Mouse (Mus musculus): ENCODE measurements around the gene Bglap2. TPM values are rescaled to one million over a fixed set of nuclear protein-coding genes. Genes with fewer than 3 reads are reported as not detected.
"Not testable (repeated sequence)": the region's sequence is repeated elsewhere in the genome, so short reads cannot be mapped to it uniquely, and the experiment has no call there.

Bglap2 gene
- 2.2 TPM in 1 of 2 replicates, not detected in the other for polyA plus RNA-seq (2015; fragmentation: Nextera tagmentation; extraction: Ambion mirVana)

DNA sequence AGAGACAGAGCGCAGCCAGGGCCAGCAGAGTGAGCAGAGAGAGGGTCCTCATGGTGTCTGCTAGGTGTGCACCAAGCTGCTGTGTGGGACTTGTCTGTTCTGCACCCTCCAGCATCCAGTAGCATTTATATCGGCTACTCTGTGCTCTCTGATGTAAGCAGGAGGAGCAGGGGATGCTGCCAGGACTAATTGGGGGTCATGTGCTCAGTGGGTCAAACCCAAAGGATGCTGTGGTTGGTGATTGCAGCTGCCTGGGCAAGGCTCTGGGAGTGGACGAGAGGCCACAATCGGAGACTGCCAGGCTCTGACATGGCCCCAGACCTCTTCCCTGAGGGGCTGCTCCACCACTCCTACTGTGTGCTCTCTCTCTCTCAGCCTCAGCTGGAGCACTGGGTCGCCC is at the start of gene Bglap2:
TSS of gene Bglap2 (minus strand) at position 101 of the 400 bp plus-strand sequence.
- not testable (repeated sequence) for H3K27me3 ChIP-seq (replicated peaks; ENCODE audit: control insufficient read depth, insufficient read depth, low read length); H3K9ac ChIP-seq (replicated peaks; ENCODE audit: low read depth, low read length); H3K4me3 ChIP-seq (replicated peaks; ENCODE audit: low read length); H3K4me2 ChIP-seq (ENCODE audit: low read length); H3K9me3 ChIP-seq (ENCODE audit: control insufficient read depth, low read length); H3K27ac ChIP-seq (ENCODE audit: low read length); H3K36me3 ChIP-seq (ENCODE audit: control insufficient read depth, insufficient read depth); ATAC-seq; H3K4me1 ChIP-seq (replicated peaks; ENCODE audit: control insufficient read depth, insufficient read depth, low read length)
- 80% methylated on average over 4 of the region's 5 CpGs for WGBS

DNA sequence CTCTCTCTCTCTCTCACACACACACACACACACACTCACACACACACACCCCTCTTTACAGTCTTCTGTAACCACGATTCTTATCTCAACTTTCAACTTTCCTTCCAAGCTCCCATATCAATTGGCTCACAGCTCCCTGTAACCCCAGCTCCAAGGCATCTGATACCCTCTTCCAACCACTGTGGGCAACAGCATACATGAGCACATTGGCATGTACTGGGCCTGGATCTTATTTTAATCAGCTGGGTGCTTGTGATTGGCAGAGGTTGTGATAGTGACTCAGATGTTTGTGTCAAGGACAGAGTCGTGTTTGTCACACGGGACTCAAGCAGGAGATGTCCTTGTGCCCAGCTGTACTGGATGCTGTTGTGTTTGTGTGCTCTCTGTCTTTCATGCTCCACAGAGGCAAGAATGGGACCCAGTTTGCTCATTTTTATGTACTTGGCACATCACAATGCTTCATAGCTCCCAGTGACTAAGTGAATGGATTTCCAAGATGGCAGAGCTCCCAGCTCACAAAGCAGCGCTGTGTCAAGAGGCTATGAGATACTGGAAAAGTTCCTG is 48.9 kb upstream of the Bglap2 start:
- no peak for ATAC-seq
- 87% methylated on average over 4 of the region's 4 CpGs for WGBS

DNA sequence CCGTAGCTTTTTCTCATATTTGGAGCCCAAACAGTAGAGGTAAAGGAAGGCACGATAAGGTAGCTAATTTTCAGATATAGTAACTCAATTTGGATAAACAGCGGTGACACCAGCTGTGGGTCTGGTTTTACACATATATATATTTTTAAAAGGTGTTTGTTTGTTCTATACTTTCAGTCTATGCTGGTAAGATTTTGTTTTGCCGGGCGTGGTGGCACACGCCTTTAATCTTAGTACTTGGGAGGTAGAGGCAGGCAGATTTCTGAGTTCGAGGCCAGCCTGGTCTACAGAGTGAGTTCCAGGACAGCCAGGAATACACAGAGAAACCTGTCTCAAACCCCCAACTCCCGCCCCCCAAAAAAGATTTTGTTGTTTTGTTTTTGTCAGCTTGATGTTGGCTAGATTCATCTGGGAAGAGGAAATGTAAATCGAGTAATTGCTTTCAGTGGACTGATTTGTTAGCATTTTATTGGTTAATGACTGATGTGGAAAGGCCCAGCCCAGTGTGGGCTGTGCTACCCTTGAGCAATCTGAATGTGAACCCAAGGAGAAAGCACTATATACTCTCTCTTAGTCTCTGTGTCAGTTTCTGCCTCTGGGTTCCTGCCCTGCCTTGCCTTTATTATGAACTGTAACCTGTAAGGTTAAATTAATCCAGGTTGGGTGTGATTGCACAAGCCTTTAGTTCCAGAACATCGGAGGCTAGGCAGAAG is 47.4 kb upstream of the Bglap2 start:
- no peaks in the 10 kb centered on the region for H3K9me3 ChIP-seq (ENCODE audit: control insufficient read depth, low read length)
- peaks cover 27% of the 10 kb centered on the region for H3K4me1 ChIP-seq (replicated peaks; ENCODE audit: control insufficient read depth, insufficient read depth, low read length)
- H3K9ac ChIP-seq (replicated peaks; ENCODE audit: low read depth, low read length) = no peak overlapping the region
- 88% methylated on average over 10 of the region's 10 CpGs for WGBS
- H3K36me3 ChIP-seq (ENCODE audit: control insufficient read depth, insufficient read depth) = no peaks in the 10 kb centered on the region; the same call in 1 of the 2 replicates
- H3K4me3 ChIP-seq (replicated peaks; ENCODE audit: low read length) = no peak overlapping the region
- ATAC-seq = no peak
- no peak overlapping the region; the same call in 1 of the 2 replicates for H3K4me2 ChIP-seq (ENCODE audit: low read length)
- H3K27ac ChIP-seq (ENCODE audit: low read length) = no peak overlapping the region
- H3K27me3 ChIP-seq (replicated peaks; ENCODE audit: control insufficient read depth, insufficient read depth, low read length) = no peaks in the 10 kb centered on the region

More for the DNA sequence above, 48.9 kb upstream of the Bglap2 start:
- Histone ChIP-seq H3K9ac (replicated peaks; ENCODE audit: low read depth, low read length) (no peak overlapping the region), H3K27ac (ENCODE audit: low read length) (no peak overlapping the region), H3K27me3 (replicated peaks; ENCODE audit: control insufficient read depth, insufficient read depth, low read length) (no peaks in the 10 kb centered on the region), H3K4me1 (replicated peaks; ENCODE audit: control insufficient read depth, insufficient read depth, low read length) (peaks cover 19% of the 10 kb centered on the region), H3K36me3 (ENCODE audit: control insufficient read depth, insufficient read depth) (no peaks in the 10 kb centered on the region), H3K9me3 (ENCODE audit: control insufficient read depth, low read length) (no peaks in the 10 kb centered on the region), H3K4me2 (ENCODE audit: low read length) (no peak overlapping the region), H3K4me3 (replicated peaks; ENCODE audit: low read length) (no peak overlapping the region)

DNA sequence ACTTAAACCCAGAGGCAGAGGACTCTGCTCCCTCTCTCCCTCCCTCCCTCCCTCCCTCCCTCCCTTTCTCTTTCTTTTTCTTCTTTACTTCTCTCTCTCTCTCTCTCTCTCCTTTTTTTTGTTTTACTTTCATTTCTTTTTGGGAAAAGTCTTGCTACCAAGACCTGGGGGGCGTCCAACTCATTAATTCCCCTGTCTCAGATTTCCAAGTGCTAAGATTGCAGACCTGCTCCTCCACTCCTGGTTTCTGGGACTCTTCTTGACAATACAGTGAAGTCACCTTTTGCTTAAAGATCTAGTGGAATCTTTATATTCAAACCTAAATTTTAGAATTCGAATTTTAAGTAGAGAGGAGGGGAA is 46.8 kb upstream of the Bglap2 start:
- Histone ChIP-seq H3K36me3 (ENCODE audit: control insufficient read depth, insufficient read depth) (peaks cover 5% of the 10 kb centered on the region), H3K27ac (ENCODE audit: low read length) (no peak overlapping the region), H3K9ac (replicated peaks; ENCODE audit: low read depth, low read length) (no peak overlapping the region), H3K4me3 (replicated peaks; ENCODE audit: low read length) (peak overlapping the region; percentile 78), H3K4me2 (ENCODE audit: low read length) (peak overlapping the region; percentile 42), H3K4me1 (replicated peaks; ENCODE audit: control insufficient read depth, insufficient read depth, low read length) (peaks cover 27% of the 10 kb centered on the region), H3K9me3 (ENCODE audit: control insufficient read depth, low read length) (no peaks in the 10 kb centered on the region), H3K27me3 (replicated peaks; ENCODE audit: control insufficient read depth, insufficient read depth, low read length) (no peaks in the 10 kb centered on the region)
- WGBS = 12% methylated on average over 2 of the region's 2 CpGs
- no peak for ATAC-seq

DNA sequence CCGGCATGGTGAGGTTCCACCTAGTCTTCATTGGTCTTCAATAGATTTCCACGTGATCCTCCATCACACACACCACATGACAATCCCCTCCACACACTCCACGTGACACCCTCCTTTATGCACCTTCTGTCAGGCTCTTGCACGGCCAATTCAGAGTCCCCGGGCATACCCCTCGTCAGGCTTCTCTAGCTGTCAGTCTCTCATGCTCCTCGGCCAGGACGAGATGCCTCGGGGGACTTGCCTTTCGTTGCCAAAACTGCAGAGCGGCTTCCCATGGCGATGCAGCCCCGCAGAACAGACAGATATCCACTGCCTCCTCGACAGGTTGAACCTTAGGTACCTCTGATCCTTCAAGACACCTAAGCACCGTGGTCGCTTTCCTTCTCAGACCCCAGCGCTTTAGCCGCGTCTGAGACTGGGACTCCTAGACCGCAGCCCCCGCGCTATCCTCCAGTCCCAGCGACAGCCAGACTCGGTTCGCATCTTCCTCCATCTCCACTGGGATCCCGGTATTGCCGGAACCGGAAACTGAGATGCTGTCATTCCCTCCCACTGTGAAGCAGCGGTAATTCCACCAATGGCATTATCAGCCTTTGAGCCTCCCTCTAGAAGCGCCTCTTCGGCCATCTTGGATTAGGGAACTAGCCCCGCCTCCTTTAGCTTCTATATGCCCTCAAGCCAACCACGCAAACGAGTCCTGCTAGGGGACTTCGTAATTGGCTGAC is 46.3 kb upstream of the Bglap2 start, which contains the start of gene Slc25a44:
TSS of gene Slc25a44 (minus strand) at position 535 of the 725 bp plus-strand sequence.
- WGBS = under 1% methylated on average over 35 of the region's 35 CpGs
- peak; percentile 98 for ATAC-seq
- peaks cover 27% of the 10 kb centered on the region for H3K4me1 ChIP-seq (replicated peaks; ENCODE audit: control insufficient read depth, insufficient read depth, low read length)

DNA sequence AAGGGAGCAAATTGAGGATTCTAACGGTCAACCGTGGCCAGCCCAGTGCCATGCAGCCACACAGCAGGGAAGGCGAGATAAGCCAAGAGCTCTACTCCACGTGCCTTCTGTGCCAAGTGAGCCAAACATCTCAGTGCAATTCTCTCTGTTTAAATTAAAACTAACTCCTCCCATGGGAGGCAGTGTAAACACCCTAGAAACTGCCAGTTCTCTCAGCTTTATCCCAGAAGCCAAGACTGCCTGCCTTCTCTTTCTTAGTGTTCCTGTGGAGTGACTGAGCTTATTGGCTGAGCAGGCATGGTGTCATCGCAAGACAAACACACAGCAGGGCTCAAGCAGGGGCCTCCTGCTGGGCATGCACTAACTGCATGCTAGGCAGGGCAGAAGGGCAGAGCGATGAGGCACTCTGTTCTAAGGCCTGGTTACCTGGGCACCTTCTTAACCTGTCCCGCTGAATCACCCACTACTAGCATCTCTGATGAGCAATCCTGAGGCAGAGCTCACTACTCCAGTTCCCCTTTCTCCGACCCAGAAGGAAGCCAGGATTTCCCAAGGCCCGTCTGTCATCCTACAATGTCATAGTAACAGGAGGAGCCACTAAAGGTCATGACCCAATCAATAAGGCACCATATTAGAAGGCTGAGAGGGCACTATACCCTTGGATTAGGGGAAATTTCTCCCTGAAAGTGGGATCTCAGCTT is 43.7 kb upstream of the Bglap2 start:
- Histone ChIP-seq H3K27ac (ENCODE audit: low read length) (no peak overlapping the region), H3K4me1 (replicated peaks; ENCODE audit: control insufficient read depth, insufficient read depth, low read length) (peaks cover 27% of the 10 kb centered on the region), H3K36me3 (ENCODE audit: control insufficient read depth, insufficient read depth) (peaks cover 11% of the 10 kb centered on the region), H3K9ac (replicated peaks; ENCODE audit: low read depth, low read length) (peak overlapping the region; percentile 30), H3K4me3 (replicated peaks; ENCODE audit: low read length) (no peak overlapping the region), H3K9me3 (ENCODE audit: control insufficient read depth, low read length) (no peaks in the 10 kb centered on the region), H3K27me3 (replicated peaks; ENCODE audit: control insufficient read depth, insufficient read depth, low read length) (no peaks in the 10 kb centered on the region), H3K4me2 (ENCODE audit: low read length) (no peak overlapping the region)
- 29% methylated on average over 9 of the region's 9 CpGs for WGBS
- ATAC-seq = no peak

More for the DNA sequence above, 46.3 kb upstream of the Bglap2 start, which contains the start of gene Slc25a44:
- Histone ChIP-seq H3K27ac (ENCODE audit: low read length) (peak within 1 kb of the TSS; percentile 51), H3K36me3 (ENCODE audit: control insufficient read depth, insufficient read depth) (peaks cover 8% of the 10 kb centered on the region), H3K9me3 (ENCODE audit: control insufficient read depth, low read length) (no peaks in the 10 kb centered on the region), H3K4me2 (ENCODE audit: low read length) (peak within 1 kb of the TSS; percentile 82), H3K4me3 (replicated peaks; ENCODE audit: low read length) (peak within 1 kb of the TSS; percentile 78), H3K27me3 (replicated peaks; ENCODE audit: control insufficient read depth, insufficient read depth, low read length) (no peaks in the 10 kb centered on the region), H3K9ac (replicated peaks; ENCODE audit: low read depth, low read length) (peak within 1 kb of the TSS; percentile 75)

DNA sequence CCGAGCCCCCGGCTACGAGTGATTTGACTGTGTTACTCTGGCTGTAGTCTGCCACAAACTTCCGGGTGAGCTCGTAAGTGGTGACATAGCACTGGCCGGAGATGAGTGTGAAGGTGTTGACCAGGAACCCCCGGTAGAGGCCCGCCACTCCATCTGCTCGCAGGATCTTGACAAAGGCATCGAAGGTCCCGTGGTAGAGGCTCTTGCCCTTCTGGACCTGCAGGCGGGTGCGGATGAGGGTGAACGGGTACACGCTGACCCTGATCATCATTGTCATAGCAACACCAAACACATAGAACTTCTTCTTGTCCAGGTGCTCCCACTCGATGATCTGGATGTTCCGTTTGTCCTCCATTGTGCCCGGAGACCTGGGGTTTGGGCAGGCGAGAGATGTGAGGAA is 42.3 kb upstream of the Bglap2 start:
- H3K4me2 ChIP-seq (ENCODE audit: low read length) = no peak overlapping the region
- peaks cover 12% of the 10 kb centered on the region for H3K36me3 ChIP-seq (ENCODE audit: control insufficient read depth, insufficient read depth)

DNA sequence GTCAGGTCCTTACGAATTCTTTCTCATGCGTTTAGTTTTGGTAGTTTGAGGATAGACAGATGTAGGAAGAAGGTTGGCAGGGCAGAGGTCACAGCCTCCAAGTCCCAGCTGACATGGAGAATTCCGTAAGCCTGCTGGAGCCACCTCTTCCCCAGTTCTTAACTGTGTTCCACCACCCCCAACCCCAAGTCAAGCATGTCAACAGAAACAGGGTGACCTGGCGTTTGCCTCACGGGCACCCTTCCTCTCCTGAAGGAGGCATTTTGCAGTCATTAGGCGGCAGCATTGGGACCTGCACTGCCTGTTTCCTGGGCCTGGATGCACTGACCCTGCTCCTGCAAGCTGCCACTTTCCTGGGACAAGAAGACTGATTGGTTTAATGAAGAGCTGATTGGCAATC is 39.5 kb upstream of the Bglap2 start:
- H3K9ac ChIP-seq (replicated peaks; ENCODE audit: low read depth, low read length) = no peak overlapping the region
- WGBS = 89% methylated on average over 6 of the region's 6 CpGs
- H3K4me1 ChIP-seq (replicated peaks; ENCODE audit: control insufficient read depth, insufficient read depth, low read length) = peaks cover 14% of the 10 kb centered on the region
- no peak overlapping the region for H3K4me3 ChIP-seq (replicated peaks; ENCODE audit: low read length)
- no peak overlapping the region for H3K4me2 ChIP-seq (ENCODE audit: low read length)
- H3K27ac ChIP-seq (ENCODE audit: low read length) = no peak overlapping the region
- no peaks in the 10 kb centered on the region for H3K27me3 ChIP-seq (replicated peaks; ENCODE audit: control insufficient read depth, insufficient read depth, low read length)
- ATAC-seq = no peak
- H3K36me3 ChIP-seq (ENCODE audit: control insufficient read depth, insufficient read depth) = peaks cover 13% of the 10 kb centered on the region
- no peaks in the 10 kb centered on the region for H3K9me3 ChIP-seq (ENCODE audit: control insufficient read depth, low read length)

More for the DNA sequence above, 42.3 kb upstream of the Bglap2 start:
- peaks cover 27% of the 10 kb centered on the region for H3K4me1 ChIP-seq (replicated peaks; ENCODE audit: control insufficient read depth, insufficient read depth, low read length)
- H3K27me3 ChIP-seq (replicated peaks; ENCODE audit: control insufficient read depth, insufficient read depth, low read length) = no peaks in the 10 kb centered on the region
- 93% methylated on average over 19 of the region's 19 CpGs for WGBS
- H3K4me3 ChIP-seq (replicated peaks; ENCODE audit: low read length) = no peak overlapping the region
- no peaks in the 10 kb centered on the region for H3K9me3 ChIP-seq (ENCODE audit: control insufficient read depth, low read length)
- no peak overlapping the region for H3K9ac ChIP-seq (replicated peaks; ENCODE audit: low read depth, low read length)
- no peak overlapping the region for H3K27ac ChIP-seq (ENCODE audit: low read length)
- ATAC-seq = no peak

DNA sequence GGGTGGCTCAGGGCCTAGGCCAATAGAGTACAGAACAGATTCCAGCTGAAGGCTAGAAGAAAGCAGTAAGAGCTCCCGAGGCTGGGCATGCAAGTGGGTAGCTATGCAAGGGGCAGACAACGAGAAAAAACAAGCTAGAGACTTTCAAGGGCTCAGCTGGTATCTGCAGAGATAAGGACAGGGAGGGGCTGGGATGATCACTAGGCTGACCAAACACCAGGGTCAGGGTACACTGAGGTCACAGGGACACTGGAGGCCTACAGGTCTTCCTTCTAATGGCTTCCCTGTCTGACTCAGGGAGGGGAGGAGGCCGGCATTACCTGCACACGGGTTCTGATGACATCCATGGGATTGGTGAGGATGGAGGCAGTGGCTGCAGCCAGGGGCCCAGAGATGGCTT is 37.2 kb upstream of the Bglap2 start:
- Histone ChIP-seq H3K27ac (ENCODE audit: low read length) (no peak overlapping the region), H3K9ac (replicated peaks; ENCODE audit: low read depth, low read length) (no peak overlapping the region), H3K36me3 (ENCODE audit: control insufficient read depth, insufficient read depth) (peaks cover 11% of the 10 kb centered on the region), H3K9me3 (ENCODE audit: control insufficient read depth, low read length) (no peaks in the 10 kb centered on the region), H3K4me3 (replicated peaks; ENCODE audit: low read length) (no peak overlapping the region), H3K4me1 (replicated peaks; ENCODE audit: control insufficient read depth, insufficient read depth, low read length) (peaks cover 3% of the 10 kb centered on the region), H3K4me2 (ENCODE audit: low read length) (no peak overlapping the region), H3K27me3 (replicated peaks; ENCODE audit: control insufficient read depth, insufficient read depth, low read length) (no peaks in the 10 kb centered on the region)
- ATAC-seq = no peak
- 89% methylated on average over 4 of the region's 4 CpGs for WGBS

All from forebrain, embryonic 16.5 days (tissue).